Mouse (Mus musculus) testis, adult 2 months (tissue): ENCODE measurements around the gene Sord.

Source experiments
- CTCF ChIP-seq: fragments of 200-500 bp; IDR thresholded peaks from 2 replicates; pipeline ENCODE4 v1.5.1; 2012; ENCODE audit warnings: low read depth, mild to moderate bottlenecking, inconsistent platforms, low read length, moderate library complexity; ENCODE audit not compliant: control insufficient read depth, insufficient read depth, insufficient replicate concordance
- POLR2A ChIP-seq: fragments of 200-500 bp; IDR thresholded peaks from 2 replicates; pipeline ENCODE4 v1.6.1; 2012; ENCODE audit warnings: low read depth, mild to moderate bottlenecking, inconsistent platforms, low read length, moderate library complexity; ENCODE audit not compliant: control insufficient read depth

DNA sequence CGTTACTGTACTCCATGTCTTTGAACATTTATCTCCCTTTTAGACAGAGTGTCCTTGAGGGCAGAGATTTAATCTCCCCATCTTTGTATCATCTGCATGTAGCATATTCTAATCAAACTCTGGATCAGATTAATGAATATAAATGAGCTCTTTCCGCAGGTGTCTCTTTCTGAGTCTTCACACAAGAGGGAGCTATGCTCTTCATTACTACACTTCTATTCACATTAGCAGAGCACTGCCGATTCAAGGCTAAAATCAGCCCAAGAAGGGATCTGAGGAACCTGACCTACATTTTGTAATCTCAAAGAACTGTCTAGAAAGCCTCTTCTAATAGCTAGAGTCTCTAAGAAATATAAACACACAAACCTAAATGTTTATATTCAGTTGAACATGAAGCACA lies 75.1 kb downstream of the Sord start:
- TF ChIP-seq CTCF (no peak), POLR2A (no peak)
